Mouse (Mus musculus): ENCODE data around the gene Smoc2. TPM values are rescaled to one million over a fixed set of nuclear protein-coding genes. Genes with fewer than 3 reads are reported as not detected.

Smoc2 gene
- polyA plus RNA-seq, 1 experiment from 2014 or later = 184 TPM

DNA sequence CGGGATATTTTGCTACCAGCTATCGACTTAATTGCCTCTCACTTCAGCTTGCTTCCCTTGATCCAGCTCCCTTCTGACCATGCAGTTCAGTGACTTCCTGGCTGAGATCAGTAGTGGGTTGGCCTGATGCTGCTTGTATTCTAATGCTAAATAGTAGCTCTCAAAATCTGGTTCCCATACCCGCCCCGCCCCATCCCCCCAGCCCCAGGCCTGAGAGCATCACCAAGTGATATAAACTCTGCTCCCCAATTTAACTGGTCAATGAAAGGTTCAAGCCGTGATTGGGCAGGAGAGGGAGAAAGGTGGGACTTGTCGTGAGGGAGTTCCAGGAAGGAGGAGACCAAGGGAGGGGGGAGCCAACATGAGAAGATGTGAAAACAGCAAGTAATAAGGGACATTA, 20.4 kb upstream of the Smoc2 start:
- 45% methylated on average over 6 of the region's 6 CpGs for WGBS
- H3K4me2 ChIP-seq (ENCODE audit: low read length) = no peak overlapping the region
- ATAC-seq (replicated peaks; ENCODE audit: low FRiP score, low TSS enrichment, low read depth) (no peak), DNase-seq (ENCODE audit: low spot score) (no peak)
- no peak overlapping the region for H3K4me3 ChIP-seq (ENCODE audit: low read depth, low read length)
- H3K4me1 ChIP-seq (replicated peaks; ENCODE audit: control insufficient read depth, insufficient read depth, low read length) = peaks cover 24% of the 10 kb centered on the region
- no peaks in the 10 kb centered on the region for H3K9me3 ChIP-seq (ENCODE audit: control insufficient read depth, low read length)
- no peaks in the 10 kb centered on the region for H3K36me3 ChIP-seq (ENCODE audit: control insufficient read depth, insufficient read depth, low read length)
- no peak overlapping the region for H3K27ac ChIP-seq (ENCODE audit: low read depth)
- no peaks in the 10 kb centered on the region for H3K27me3 ChIP-seq (replicated peaks; ENCODE audit: control insufficient read depth, insufficient read depth, low read length)
- no peak overlapping the region for H3K9ac ChIP-seq (ENCODE audit: low read length)

DNA sequence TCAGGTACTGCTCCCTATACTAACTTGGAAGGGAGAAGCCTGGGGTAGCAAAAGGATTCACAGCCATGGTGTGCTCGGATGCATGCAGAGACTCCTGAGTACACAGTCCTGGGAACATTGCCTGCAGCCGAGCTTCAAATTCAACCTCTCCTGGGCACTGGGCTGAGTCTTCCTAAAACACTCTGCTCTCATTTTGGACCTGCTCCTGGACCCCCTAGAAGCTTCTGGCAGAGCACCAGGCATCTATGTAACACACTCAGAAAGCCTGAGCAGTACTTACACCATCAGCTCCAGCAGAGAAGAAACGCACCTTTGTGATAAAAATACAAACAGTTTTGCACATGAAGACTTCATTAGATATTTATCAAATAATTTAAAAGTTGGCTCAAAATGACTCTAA, 18.3 kb upstream of the Smoc2 start:
- Histone ChIP-seq H3K4me3 (ENCODE audit: low read depth, low read length) (no peak overlapping the region), H3K9me3 (ENCODE audit: control insufficient read depth, low read length) (no peaks in the 10 kb centered on the region), H3K9ac (ENCODE audit: low read length) (no peak overlapping the region), H3K27me3 (replicated peaks; ENCODE audit: control insufficient read depth, insufficient read depth, low read length) (no peaks in the 10 kb centered on the region), H3K4me2 (ENCODE audit: low read length) (no peak overlapping the region), H3K36me3 (ENCODE audit: control insufficient read depth, insufficient read depth, low read length) (no peaks in the 10 kb centered on the region), H3K4me1 (replicated peaks; ENCODE audit: control insufficient read depth, insufficient read depth, low read length) (peaks cover 22% of the 10 kb centered on the region), H3K27ac (ENCODE audit: low read depth) (no peak overlapping the region)
- 81% methylated on average over 3 of the region's 3 CpGs for WGBS
- no peak for DNase-seq (ENCODE audit: low spot score)
- no peak for ATAC-seq (replicated peaks; ENCODE audit: low FRiP score, low TSS enrichment, low read depth)

DNA sequence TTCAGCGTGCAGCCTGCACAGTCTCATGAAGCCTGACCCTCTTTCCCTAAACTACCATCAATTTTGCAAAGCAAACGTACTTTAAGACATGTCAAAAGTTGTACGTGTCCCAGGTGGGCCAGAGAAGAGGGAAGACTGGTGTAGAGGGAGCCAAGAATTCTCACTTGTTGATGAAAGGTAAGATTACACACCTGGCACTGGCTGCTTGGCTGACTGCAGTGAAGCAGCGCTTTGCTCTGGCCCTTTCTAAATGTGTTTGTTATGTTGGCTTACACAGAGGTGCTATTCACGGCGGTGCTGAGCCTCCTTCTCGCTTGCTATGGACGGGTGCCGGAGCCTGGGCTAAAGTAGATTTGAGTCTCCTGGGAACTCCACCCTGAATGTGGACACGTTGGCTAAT, 17.1 kb upstream of the Smoc2 start:
- Histone ChIP-seq H3K36me3 (ENCODE audit: control insufficient read depth, insufficient read depth, low read length) (no peaks in the 10 kb centered on the region), H3K4me1 (replicated peaks; ENCODE audit: control insufficient read depth, insufficient read depth, low read length) (peaks cover 22% of the 10 kb centered on the region), H3K9ac (ENCODE audit: low read length) (no peak overlapping the region), H3K27ac (ENCODE audit: low read depth) (no peak overlapping the region; the same call in 1 of the 2 replicates), H3K9me3 (ENCODE audit: control insufficient read depth, low read length) (no peaks in the 10 kb centered on the region), H3K4me3 (ENCODE audit: low read depth, low read length) (no peak overlapping the region), H3K27me3 (replicated peaks; ENCODE audit: control insufficient read depth, insufficient read depth, low read length) (no peaks in the 10 kb centered on the region), H3K4me2 (ENCODE audit: low read length) (no peak overlapping the region)
- ATAC-seq (replicated peaks; ENCODE audit: low FRiP score, low TSS enrichment, low read depth) (peak; percentile 47; the same call in 1 of the 2 replicates), DNase-seq (ENCODE audit: low spot score) (no peak)
- 53% methylated on average over 10 of the region's 10 CpGs for WGBS

DNA sequence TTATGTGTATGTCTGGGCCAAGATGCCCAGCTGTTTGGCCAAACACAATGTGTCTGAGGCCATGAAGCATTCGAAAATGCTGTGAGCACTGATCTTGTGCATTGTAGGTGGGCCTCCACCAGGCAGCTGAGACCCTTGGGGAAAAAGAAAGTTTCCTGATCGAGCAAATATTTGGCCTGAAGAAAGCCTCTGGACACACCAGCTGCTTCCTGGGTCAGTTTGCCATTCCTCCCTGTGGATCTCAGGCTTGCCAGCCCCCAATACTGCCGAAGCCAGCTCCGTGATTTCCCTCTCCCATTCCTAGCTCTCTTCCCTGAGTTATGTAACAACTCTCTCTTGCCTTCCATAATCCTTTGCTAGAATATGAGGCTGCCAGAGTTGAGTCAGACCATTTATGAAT, 11.3 kb upstream of the Smoc2 start:
- no peak for ATAC-seq (replicated peaks; ENCODE audit: low FRiP score, low TSS enrichment, low read depth)

DNA sequence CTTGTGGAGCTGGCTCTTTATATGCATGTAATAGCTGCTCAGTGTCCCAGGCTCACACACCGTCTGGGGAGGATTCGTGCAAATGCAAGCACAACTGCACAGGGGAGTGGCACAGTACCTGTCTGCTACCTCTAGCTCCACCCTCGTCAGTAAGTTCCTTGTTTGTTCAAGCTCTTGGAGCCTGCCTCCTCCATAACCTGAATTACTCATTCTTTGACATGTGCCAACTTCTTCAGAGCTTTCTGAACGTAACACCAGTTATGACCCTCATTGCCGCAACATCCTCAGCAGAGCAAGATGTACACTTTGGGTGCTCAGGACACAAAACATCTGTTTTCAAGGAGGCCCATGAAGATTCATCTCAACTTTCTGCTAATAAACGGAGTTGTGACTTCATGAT, 5.9 kb upstream of the Smoc2 start:
- 63% methylated on average over 6 of the region's 6 CpGs for WGBS
- DNase-seq (ENCODE audit: low spot score) = no peak

More for the DNA sequence above, 11.3 kb upstream of the Smoc2 start:
- Histone ChIP-seq H3K4me3 (ENCODE audit: low read depth, low read length) (no peak overlapping the region), H3K9ac (ENCODE audit: low read length) (no peak overlapping the region), H3K27me3 (replicated peaks; ENCODE audit: control insufficient read depth, insufficient read depth, low read length) (no peaks in the 10 kb centered on the region), H3K27ac (ENCODE audit: low read depth) (no peak overlapping the region), H3K36me3 (ENCODE audit: control insufficient read depth, insufficient read depth, low read length) (no peaks in the 10 kb centered on the region), H3K9me3 (ENCODE audit: control insufficient read depth, low read length) (no peaks in the 10 kb centered on the region), H3K4me1 (replicated peaks; ENCODE audit: control insufficient read depth, insufficient read depth, low read length) (peaks cover 10% of the 10 kb centered on the region), H3K4me2 (ENCODE audit: low read length) (no peak overlapping the region)
- WGBS = 75% methylated on average over 4 of the region's 4 CpGs
- no peak for DNase-seq (ENCODE audit: low spot score)

DNA sequence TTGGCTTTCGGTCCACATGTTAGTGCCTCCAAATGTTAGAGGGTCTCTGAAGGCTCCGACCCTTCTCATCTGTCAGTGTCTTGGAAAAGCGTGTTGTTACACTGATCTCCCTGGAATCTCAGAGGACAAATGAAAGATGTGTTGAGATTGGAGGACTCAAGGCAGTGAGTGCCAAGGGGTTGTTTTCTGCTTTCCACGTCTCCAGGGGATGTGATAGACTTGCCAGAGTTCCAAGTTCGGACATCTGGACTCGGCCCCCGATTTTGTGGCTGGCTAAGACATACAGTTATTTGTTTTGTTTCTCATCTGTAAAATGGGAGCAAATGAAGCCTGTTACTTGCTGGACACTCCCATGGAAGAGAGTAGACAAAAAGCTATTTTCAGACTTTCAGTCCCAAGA, 2.0 kb upstream of the Smoc2 start:
- H3K9ac ChIP-seq (ENCODE audit: low read length) = no peak overlapping the region
- peaks cover 37% of the 10 kb centered on the region; the same call in 1 of the 2 replicates for H3K27me3 ChIP-seq (replicated peaks; ENCODE audit: control insufficient read depth, insufficient read depth, low read length)
- no peak overlapping the region for H3K27ac ChIP-seq (ENCODE audit: low read depth)
- peaks cover 9% of the 10 kb centered on the region; the same call in 1 of the 2 replicates for H3K4me1 ChIP-seq (replicated peaks; ENCODE audit: control insufficient read depth, insufficient read depth, low read length)
- no peak for ATAC-seq (replicated peaks; ENCODE audit: low FRiP score, low TSS enrichment, low read depth)
- no peaks in the 10 kb centered on the region for H3K9me3 ChIP-seq (ENCODE audit: control insufficient read depth, low read length)
- no peak for DNase-seq (ENCODE audit: low spot score)
- no peak overlapping the region for H3K4me3 ChIP-seq (ENCODE audit: low read depth, low read length)
- WGBS = 86% methylated on average over 7 of the region's 7 CpGs
- no peak overlapping the region for H3K4me2 ChIP-seq (ENCODE audit: low read length)
- H3K36me3 ChIP-seq (ENCODE audit: control insufficient read depth, insufficient read depth, low read length) = no peaks in the 10 kb centered on the region

More for the DNA sequence above, 5.9 kb upstream of the Smoc2 start:
- Histone ChIP-seq H3K4me2 (ENCODE audit: low read length) (no peak overlapping the region), H3K4me1 (replicated peaks; ENCODE audit: control insufficient read depth, insufficient read depth, low read length) (no peaks in the 10 kb centered on the region), H3K4me3 (ENCODE audit: low read depth, low read length) (no peak overlapping the region), H3K36me3 (ENCODE audit: control insufficient read depth, insufficient read depth, low read length) (no peaks in the 10 kb centered on the region), H3K27me3 (replicated peaks; ENCODE audit: control insufficient read depth, insufficient read depth, low read length) (0 out of 2 replicates have a peak, but pooled peaks cover 7% of the 10 kb centered on the region), H3K9me3 (ENCODE audit: control insufficient read depth, low read length) (no peaks in the 10 kb centered on the region), H3K27ac (ENCODE audit: low read depth) (no peak overlapping the region), H3K9ac (ENCODE audit: low read length) (no peak overlapping the region)
- ATAC-seq (replicated peaks; ENCODE audit: low FRiP score, low TSS enrichment, low read depth) = 0 out of 2 replicates have a peak, but pooled peaks have one; percentile 66

DNA sequence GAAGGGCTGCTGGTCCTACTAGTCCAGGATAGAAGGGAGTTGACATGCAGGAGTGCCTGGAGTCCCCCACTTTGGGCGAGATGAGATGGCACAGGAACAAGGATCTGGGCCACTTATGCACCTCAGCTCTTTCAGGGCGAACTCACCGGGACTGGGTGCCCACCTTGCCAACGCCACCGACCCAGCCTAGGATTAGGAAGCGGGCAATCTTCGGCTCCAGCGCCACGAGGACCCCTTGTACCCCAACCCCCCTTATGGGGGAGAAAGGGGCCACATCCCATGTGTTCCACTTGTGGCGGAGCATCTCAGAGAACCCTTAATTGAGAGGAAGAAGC, 627 bp downstream of the Smoc2 start:
- peak overlapping the region; percentile 58 for H3K4me3 ChIP-seq (ENCODE audit: low read depth, low read length)
- ATAC-seq (replicated peaks; ENCODE audit: low FRiP score, low TSS enrichment, low read depth) (no peak), DNase-seq (ENCODE audit: low spot score) (no peak)
- 2% methylated on average over 10 of the region's 10 CpGs for WGBS
- H3K27ac ChIP-seq (ENCODE audit: low read depth) = no peak overlapping the region
- H3K27me3 ChIP-seq (replicated peaks; ENCODE audit: control insufficient read depth, insufficient read depth, low read length) = peaks cover 40% of the 10 kb centered on the region; the same call in 1 of the 2 replicates
- peak overlapping the region; percentile 58 for H3K9ac ChIP-seq (ENCODE audit: low read length)
- H3K4me1 ChIP-seq (replicated peaks; ENCODE audit: control insufficient read depth, insufficient read depth, low read length) = peaks cover 9% of the 10 kb centered on the region; the same call in 1 of the 2 replicates
- H3K36me3 ChIP-seq (ENCODE audit: control insufficient read depth, insufficient read depth, low read length) = no peaks in the 10 kb centered on the region
- peak overlapping the region; percentile 82 for H3K4me2 ChIP-seq (ENCODE audit: low read length)
- no peaks in the 10 kb centered on the region for H3K9me3 ChIP-seq (ENCODE audit: control insufficient read depth, low read length)

DNA sequence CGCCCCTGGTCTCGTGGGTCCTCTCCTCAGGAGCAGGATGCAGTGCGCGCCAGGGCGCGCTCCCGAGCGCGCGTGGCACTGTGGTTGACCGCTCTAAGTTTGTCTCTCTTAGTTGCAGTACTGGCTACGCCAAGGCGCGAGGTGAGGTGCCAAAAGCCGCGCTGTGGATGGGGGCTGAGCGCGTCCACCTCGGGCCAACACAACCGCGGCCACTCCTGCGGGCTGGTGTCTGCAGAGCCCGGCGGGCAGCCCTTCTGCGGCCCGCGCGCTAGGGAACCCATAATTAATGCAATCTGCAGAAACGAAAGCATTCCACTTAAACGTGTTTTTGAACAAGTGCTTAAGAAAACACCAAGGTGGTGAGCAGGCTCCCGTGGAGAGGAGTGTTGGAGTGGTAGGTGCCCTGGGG, 1.1 kb downstream of the Smoc2 start:
- Histone ChIP-seq H3K36me3 (ENCODE audit: control insufficient read depth, insufficient read depth, low read length) (no peaks in the 10 kb centered on the region), H3K4me3 (ENCODE audit: low read depth, low read length) (peak overlapping the region; percentile 58), H3K4me2 (ENCODE audit: low read length) (peak overlapping the region; percentile 82), H3K9me3 (ENCODE audit: control insufficient read depth, low read length) (no peaks in the 10 kb centered on the region), H3K27ac (ENCODE audit: low read depth) (peak overlapping the region; percentile 24; the same call in 1 of the 2 replicates), H3K4me1 (replicated peaks; ENCODE audit: control insufficient read depth, insufficient read depth, low read length) (peaks cover 9% of the 10 kb centered on the region; the same call in 1 of the 2 replicates), H3K27me3 (replicated peaks; ENCODE audit: control insufficient read depth, insufficient read depth, low read length) (peaks cover 40% of the 10 kb centered on the region; the same call in 1 of the 2 replicates), H3K9ac (ENCODE audit: low read length) (peak overlapping the region; percentile 58)
- 1% methylated on average over 31 of the region's 31 CpGs for WGBS
- DNase-seq (ENCODE audit: low spot score) (peak; percentile 69), ATAC-seq (replicated peaks; ENCODE audit: low FRiP score, low TSS enrichment, low read depth) (peak; percentile 29; the same call in 1 of the 2 replicates)

DNA sequence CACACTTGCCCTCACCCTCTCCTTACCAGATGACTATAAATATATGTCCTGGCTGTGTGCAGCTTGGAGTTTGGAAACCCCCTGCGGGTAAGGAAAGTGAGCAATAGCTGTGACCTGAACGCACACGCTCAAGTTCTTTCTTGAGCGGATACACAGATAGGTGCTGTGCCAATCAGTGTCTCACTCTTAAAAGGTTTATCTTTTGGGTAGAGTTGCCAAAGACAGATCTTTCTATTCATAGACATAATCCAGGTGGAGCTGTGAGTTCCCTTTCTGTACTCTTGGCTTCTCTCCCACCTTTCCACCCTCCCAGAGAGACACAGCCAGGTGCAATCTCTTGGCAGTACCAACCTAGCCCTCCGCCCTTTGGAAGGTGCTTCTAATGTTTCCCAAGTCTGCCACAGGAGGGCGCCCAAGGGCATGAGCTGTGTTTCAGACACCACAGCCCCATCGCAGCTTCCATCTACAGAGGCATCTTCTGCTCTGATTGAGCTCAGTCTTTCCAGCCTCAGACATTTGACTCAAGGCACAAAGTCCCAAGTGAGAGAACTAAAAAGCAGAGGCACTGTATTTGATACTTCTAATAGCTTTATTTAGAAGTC, 8.8 kb downstream of the Smoc2 start:
- WGBS = 36% methylated on average over 7 of the region's 7 CpGs
- H3K36me3 ChIP-seq (ENCODE audit: control insufficient read depth, insufficient read depth, low read length) = no peaks in the 10 kb centered on the region; the same call in 1 of the 2 replicates
- H3K9ac ChIP-seq (ENCODE audit: low read length) = no peak overlapping the region
- no peak overlapping the region for H3K27ac ChIP-seq (ENCODE audit: low read depth)
- peaks cover 9% of the 10 kb centered on the region; the same call in 1 of the 2 replicates for H3K4me1 ChIP-seq (replicated peaks; ENCODE audit: control insufficient read depth, insufficient read depth, low read length)
- DNase-seq (ENCODE audit: low spot score) (peak; percentile 94), ATAC-seq (replicated peaks; ENCODE audit: low FRiP score, low TSS enrichment, low read depth) (peak; percentile 70)
- no peak overlapping the region for H3K4me2 ChIP-seq (ENCODE audit: low read length)
- 0 out of 2 replicates have a peak, but pooled peaks cover 4% of the 10 kb centered on the region for H3K27me3 ChIP-seq (replicated peaks; ENCODE audit: control insufficient read depth, insufficient read depth, low read length)
- H3K4me3 ChIP-seq (ENCODE audit: low read depth, low read length) = no peak overlapping the region
- H3K9me3 ChIP-seq (ENCODE audit: control insufficient read depth, low read length) = no peaks in the 10 kb centered on the region

Measured in intestine, embryonic 14.5 days (tissue).